Mouse (Mus musculus): ENCODE results near the gene Hcn2. TPM values are rescaled to one million over a fixed set of nuclear protein-coding genes. Genes with fewer than 3 reads are reported as not detected.
A peak's percentile ranks its signal among the peaks of the same experiment; 100 is the strongest.
"Not testable (repeated sequence)": the region's sequence is repeated elsewhere in the genome, so short reads cannot be mapped to it uniquely, and the experiment has no call there.

Hcn2 gene
- total and polyA plus RNA-seq, 3 experiments = 0.11 to 0.27 TPM; not detected in 1

GRCm38 (mm10) chr10:79700676-79701075 lies 15.8 kb upstream of the Hcn2 start:
- peaks cover 30% of the 10 kb centered on the region for H3K27me3 ChIP-seq (ENCODE audit: insufficient read depth, low read length)
- no peaks in the 10 kb centered on the region for H3K9me3 ChIP-seq (replicated peaks)
- H3K4me1 ChIP-seq (ENCODE audit: insufficient read depth, low read depth, low read length) = peaks cover 17% of the 10 kb centered on the region
- H3K4me3 ChIP-seq (ENCODE audit: low read depth, low read length) = no peak overlapping the region
- DNase-seq (ENCODE audit: low spot score) = no peak
- ATAC-seq (ENCODE audit: extremely low read depth, insufficient number of reproducible peaks, low FRiP score, poor library complexity, severe bottlenecking) = no peak
- TF ChIP-seq GATA2 (IDR thresholded peaks at IDR 0.05; ENCODE audit: borderline replicate concordance, low read depth, low read length) = no peak
- TF ChIP-seq TAL1 (conservative IDR thresholded peaks at IDR 0.05; ENCODE audit: low read depth, low read length) = no peak
- no peak for TF ChIP-seq GATA1 (IDR thresholded peaks at IDR 0.05; ENCODE audit: borderline replicate concordance, low read length)
- TF ChIP-seq CTCF (IDR thresholded peaks at IDR 0.05; ENCODE audit: low read depth, low read length) = no peak
- no peak for TF ChIP-seq POLR2AphosphoS5 (IDR thresholded peaks at IDR 0.05; ENCODE audit: insufficient replicate concordance, low read depth, low read length)
- peaks cover 8% of the 10 kb centered on the region for H3K36me3 ChIP-seq (replicated peaks)

- DNase-seq (ENCODE audit: low spot score) = no peak
- H3K36me3 ChIP-seq (replicated peaks) = peaks cover 17% of the 10 kb centered on the region
- H3K27me3 ChIP-seq (ENCODE audit: insufficient read depth, low read length) = peaks cover 21% of the 10 kb centered on the region
- H3K4me3 ChIP-seq (ENCODE audit: low read depth, low read length) = no peak overlapping the region
- H3K9me3 ChIP-seq (replicated peaks) = no peaks in the 10 kb centered on the region
- TF ChIP-seq POLR2AphosphoS5 (IDR thresholded peaks at IDR 0.05; ENCODE audit: insufficient replicate concordance, low read depth, low read length) = no peak
- no peak for TF ChIP-seq GATA2 (IDR thresholded peaks at IDR 0.05; ENCODE audit: borderline replicate concordance, low read depth, low read length)
- TF ChIP-seq CTCF (IDR thresholded peaks at IDR 0.05; ENCODE audit: low read depth, low read length) = no peak
- peaks cover 26% of the 10 kb centered on the region for H3K4me1 ChIP-seq (ENCODE audit: insufficient read depth, low read depth, low read length)
- ATAC-seq (ENCODE audit: extremely low read depth, insufficient number of reproducible peaks, low FRiP score, poor library complexity, severe bottlenecking) = no peak
Observed at GRCm38 (mm10) chr10:79701443-79702129, 14.8 kb upstream of the Hcn2 start.

- Histone ChIP-seq H3K36me3 (replicated peaks) (peaks cover 31% of the 10 kb centered on the region), H3K27me3 (ENCODE audit: insufficient read depth, low read length) (peaks cover 13% of the 10 kb centered on the region), H3K4me1 (ENCODE audit: insufficient read depth, low read depth, low read length) (peaks cover 40% of the 10 kb centered on the region)
- not testable (repeated sequence) for ATAC-seq (ENCODE audit: extremely low read depth, insufficient number of reproducible peaks, low FRiP score, poor library complexity, severe bottlenecking); H3K4me3 ChIP-seq (ENCODE audit: low read depth, low read length); DNase-seq (ENCODE audit: low spot score); H3K9me3 ChIP-seq (replicated peaks)
Observed at GRCm38 (mm10) chr10:79702970-79703369, 13.5 kb upstream of the Hcn2 start.

GRCm38 (mm10) chr10:79703541-79703940 lies 12.9 kb upstream of the Hcn2 start:
- Histone ChIP-seq H3K4me1 (ENCODE audit: insufficient read depth, low read depth, low read length) (peaks cover 46% of the 10 kb centered on the region), H3K27me3 (ENCODE audit: insufficient read depth, low read length) (peaks cover 9% of the 10 kb centered on the region; the same call in 1 of the 2 replicates), H3K9me3 (replicated peaks) (no peaks in the 10 kb centered on the region), H3K4me3 (ENCODE audit: low read depth, low read length) (peak overlapping the region; percentile 84; the same call in 1 of the 2 replicates), H3K36me3 (replicated peaks) (peaks cover 37% of the 10 kb centered on the region)
- DNase-seq (ENCODE audit: low spot score) (no peak), ATAC-seq (ENCODE audit: extremely low read depth, insufficient number of reproducible peaks, low FRiP score, poor library complexity, severe bottlenecking) (no peak)
- TF ChIP-seq TAL1 (conservative IDR thresholded peaks at IDR 0.05; ENCODE audit: low read depth, low read length) = no peak
- TF ChIP-seq GATA2 (IDR thresholded peaks at IDR 0.05; ENCODE audit: borderline replicate concordance, low read depth, low read length) = no peak
- TF ChIP-seq GATA1 (IDR thresholded peaks at IDR 0.05; ENCODE audit: borderline replicate concordance, low read length) = no peak
- TF ChIP-seq POLR2AphosphoS5 (IDR thresholded peaks at IDR 0.05; ENCODE audit: insufficient replicate concordance, low read depth, low read length) = no peak
- TF ChIP-seq CTCF (IDR thresholded peaks at IDR 0.05; ENCODE audit: low read depth, low read length) = no peak

GRCm38 (mm10) chr10:79704065-79704969 lies 12.1 kb upstream of the Hcn2 start, which contains the start of gene Bsg:
Gene Bsg (plus strand): TSS chr10:79704491.
- peaks cover 6% of the 10 kb centered on the region; the same call in 1 of the 2 replicates for H3K27me3 ChIP-seq (ENCODE audit: insufficient read depth, low read length)
- peaks cover 54% of the 10 kb centered on the region for H3K4me1 ChIP-seq (ENCODE audit: insufficient read depth, low read depth, low read length)
- H3K36me3 ChIP-seq (replicated peaks) = peaks cover 44% of the 10 kb centered on the region
- peak within 1 kb of the TSS; percentile 84 for H3K4me3 ChIP-seq (ENCODE audit: low read depth, low read length)
- TF ChIP-seq TAL1 (conservative IDR thresholded peaks at IDR 0.05; ENCODE audit: low read depth, low read length) (no peak), CTCF (IDR thresholded peaks at IDR 0.05; ENCODE audit: low read depth, low read length) (no peak), POLR2AphosphoS5 (IDR thresholded peaks at IDR 0.05; ENCODE audit: insufficient replicate concordance, low read depth, low read length) (no peak), GATA2 (IDR thresholded peaks at IDR 0.05; ENCODE audit: borderline replicate concordance, low read depth, low read length) (no peak), GATA1 (IDR thresholded peaks at IDR 0.05; ENCODE audit: borderline replicate concordance, low read length) (no peak)
- DNase-seq (ENCODE audit: low spot score) (peak; percentile 98), ATAC-seq (ENCODE audit: extremely low read depth, insufficient number of reproducible peaks, low FRiP score, poor library complexity, severe bottlenecking) (peak; percentile 72)
- no peaks in the 10 kb centered on the region for H3K9me3 ChIP-seq (replicated peaks)

- peaks cover 51% of the 10 kb centered on the region for H3K36me3 ChIP-seq (replicated peaks)
- TF ChIP-seq GATA2 (IDR thresholded peaks at IDR 0.05; ENCODE audit: borderline replicate concordance, low read depth, low read length) (no peak), TAL1 (conservative IDR thresholded peaks at IDR 0.05; ENCODE audit: low read depth, low read length) (no peak), POLR2AphosphoS5 (IDR thresholded peaks at IDR 0.05; ENCODE audit: insufficient replicate concordance, low read depth, low read length) (no peak), GATA1 (IDR thresholded peaks at IDR 0.05; ENCODE audit: borderline replicate concordance, low read length) (no peak), CTCF (IDR thresholded peaks at IDR 0.05; ENCODE audit: low read depth, low read length) (no peak)
- 0 out of 2 replicates have a peak, but pooled peaks cover 2% of the 10 kb centered on the region for H3K27me3 ChIP-seq (ENCODE audit: insufficient read depth, low read length)
- peaks cover 60% of the 10 kb centered on the region for H3K4me1 ChIP-seq (ENCODE audit: insufficient read depth, low read depth, low read length)
- H3K9me3 ChIP-seq (replicated peaks) = no peaks in the 10 kb centered on the region
- peak overlapping the region; percentile 84 for H3K4me3 ChIP-seq (ENCODE audit: low read depth, low read length)
- DNase-seq (ENCODE audit: low spot score) = no peak
- ATAC-seq (ENCODE audit: extremely low read depth, insufficient number of reproducible peaks, low FRiP score, poor library complexity, severe bottlenecking) = no peak
Observed at GRCm38 (mm10) chr10:79704970-79705360, 11.5 kb upstream of the Hcn2 start.
